Mouse (Mus musculus) spleen, postnatal 4 days (tissue): Measurements from ENCODE around the gene Slx1b.
"Not testable (repeated sequence)": the region's sequence is repeated elsewhere in the genome, so short reads cannot be mapped to it uniquely, and the experiment has no call there.

Source experiments
- DNase-seq, 2 experiments: peaks; one replicate each; pipeline ENCODE4 v3.0.0; 2022; ENCODE audit warnings: low spot score in 2 of 2

Gene Slx1b

DNA sequence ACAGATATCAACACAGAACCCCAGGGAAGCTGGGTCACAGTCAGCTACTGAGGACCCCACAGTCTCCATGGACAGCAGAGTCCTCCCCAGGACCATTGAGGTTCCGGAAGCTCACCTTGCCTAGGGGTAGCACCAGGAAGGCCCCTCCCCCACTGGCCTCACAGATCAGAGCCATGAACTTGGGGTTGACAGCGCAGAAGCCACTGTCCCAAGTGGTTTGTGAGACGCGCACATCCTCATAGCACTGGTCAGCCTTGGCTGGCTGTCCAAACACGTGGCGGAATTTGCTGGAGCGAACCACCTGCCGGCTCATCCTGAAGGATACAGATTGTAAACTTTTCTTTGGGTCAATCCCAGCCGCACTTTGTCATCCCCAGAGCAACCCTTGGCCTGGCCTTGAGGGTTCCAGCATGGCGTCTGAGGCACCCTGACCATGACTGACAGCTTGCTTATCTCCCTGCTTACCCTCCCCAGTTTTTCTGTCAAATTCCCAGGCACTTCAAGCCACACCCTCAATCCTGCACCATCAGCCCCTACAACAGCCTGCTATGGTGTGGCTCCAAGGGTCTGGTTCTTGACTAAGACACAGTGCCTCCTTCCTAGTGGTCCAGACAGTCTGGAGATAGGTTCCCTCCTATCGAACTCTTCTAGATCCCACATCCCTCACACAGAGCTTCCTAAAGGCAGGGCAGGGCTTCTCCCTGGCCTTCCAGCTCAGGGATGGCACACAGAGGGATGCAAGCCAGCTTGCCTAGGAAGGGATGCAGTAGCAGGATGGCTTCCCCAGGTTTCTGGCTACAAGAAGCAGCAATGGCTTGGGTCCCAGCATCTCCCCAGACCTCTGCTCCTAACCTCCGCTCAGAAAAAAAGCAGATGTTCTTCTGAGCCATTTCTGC, 7.5 kb upstream of the Slx1b start:
- DNase-seq = peak; percentile 58 to 81

DNA sequence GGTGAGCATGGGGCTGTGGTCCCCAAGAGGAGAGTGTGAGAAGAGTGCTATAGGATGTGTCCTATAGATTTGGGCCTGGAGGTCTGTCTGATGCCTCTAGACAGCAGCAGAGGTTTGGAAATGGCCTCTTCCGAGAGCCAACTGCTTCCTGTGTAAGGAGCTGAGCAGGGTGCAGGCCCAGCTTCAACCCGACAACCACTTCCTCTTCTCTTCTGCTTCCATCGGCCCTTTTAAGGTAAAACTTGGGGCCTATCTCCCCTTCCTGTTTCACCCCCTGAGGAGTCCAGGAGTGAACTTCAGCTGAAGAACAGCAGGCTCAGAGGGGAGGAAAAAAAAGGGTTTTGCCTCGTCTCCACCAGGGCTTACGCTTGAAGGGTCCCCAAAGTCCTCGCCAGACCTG, 6.8 kb upstream of the Slx1b start:
- peak; percentile 57 to 75 for DNase-seq

GRCm38 (mm10) chr7:126701559-126702357, 6.2 kb upstream of the Slx1b start:
- peak; percentile 32 to 74 for DNase-seq

- peak; percentile 91 to 98 for DNase-seq
These were observed 5.5 kb upstream of the Slx1b start for GRCm38 (mm10) chr7:126701070-126701469.

DNA sequence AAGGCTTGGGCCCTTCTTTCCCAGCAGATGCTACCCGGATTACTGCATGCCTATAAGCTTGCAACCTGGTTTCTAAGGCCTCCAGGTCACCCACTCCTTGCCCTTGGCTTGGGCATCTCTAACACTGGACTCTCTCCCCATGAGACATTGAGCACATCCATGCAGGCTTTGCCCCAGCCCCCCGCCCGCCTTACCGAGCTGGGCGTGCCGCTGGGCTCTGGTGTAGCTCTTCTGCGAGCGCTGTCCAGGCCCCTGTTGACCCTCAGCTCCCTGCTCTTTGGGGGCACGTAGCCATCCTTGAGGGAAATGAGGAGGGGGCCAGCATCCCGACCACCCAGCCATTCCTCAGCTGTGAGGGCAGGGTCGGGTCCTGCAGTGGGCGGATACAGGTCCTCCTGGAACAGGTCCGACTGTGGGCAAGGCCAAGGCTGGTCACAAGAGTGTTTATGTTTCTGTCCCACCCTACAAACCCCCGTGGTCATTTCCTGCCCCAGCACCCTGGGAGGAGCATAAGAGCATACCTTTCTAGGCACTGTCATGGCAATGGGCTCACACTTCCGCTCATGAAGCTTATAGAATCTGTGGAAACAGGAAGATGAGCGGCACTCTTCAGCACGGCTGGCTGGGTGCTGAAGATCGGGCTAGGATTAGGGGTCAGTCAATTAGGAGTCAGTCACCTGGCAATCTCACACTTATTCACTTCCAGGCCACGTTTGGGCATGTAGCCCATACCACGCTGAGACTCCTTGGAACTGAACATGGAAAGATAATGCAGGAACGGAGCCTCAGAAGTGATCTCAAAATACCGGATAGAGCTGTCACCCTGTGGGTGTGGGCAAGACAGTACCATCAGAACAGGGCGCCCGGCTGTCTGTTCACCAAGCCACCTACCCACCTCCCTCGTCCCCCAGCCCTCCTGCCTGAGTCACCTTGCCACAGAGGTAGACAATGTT, 4.8 kb upstream of the Slx1b start:
- DNase-seq = no peak

- DNase-seq = no peak
These were observed 2.3 kb upstream of the Slx1b start for GRCm38 (mm10) chr7:126697838-126698237.

- no peak for DNase-seq
These were observed 1.3 kb upstream of the Slx1b start for GRCm38 (mm10) chr7:126696886-126697285.

DNA sequence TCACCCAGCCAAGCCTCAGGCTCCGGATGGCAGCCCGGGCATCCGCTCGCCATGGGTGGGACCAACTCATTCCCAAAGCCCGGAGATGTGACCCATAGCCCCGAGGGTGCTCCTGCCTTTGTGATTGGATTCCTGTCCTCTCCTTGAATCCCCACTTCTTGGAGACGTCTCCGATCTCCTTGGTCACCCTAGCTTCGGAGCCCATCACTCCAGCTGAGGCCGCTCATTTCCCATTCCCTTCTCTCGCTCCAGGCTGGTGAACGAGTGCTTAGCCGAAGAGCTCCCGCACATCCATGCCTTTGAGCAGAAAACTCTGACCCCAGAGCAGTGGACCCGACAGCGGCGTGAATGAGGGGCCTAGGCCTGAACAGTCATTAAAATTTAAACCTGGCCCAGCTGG, 719 bp upstream of the Slx1b start:
- no peak for DNase-seq

GRCm38 (mm10) chr7:126695210-126695611, 373 bp downstream of the Slx1b start, which contains the start of gene Bola2:
Gene Bola2, plus strand, starts transcription at chr7:126695401.
- DNase-seq = peak; percentile 76 to 90

DNA sequence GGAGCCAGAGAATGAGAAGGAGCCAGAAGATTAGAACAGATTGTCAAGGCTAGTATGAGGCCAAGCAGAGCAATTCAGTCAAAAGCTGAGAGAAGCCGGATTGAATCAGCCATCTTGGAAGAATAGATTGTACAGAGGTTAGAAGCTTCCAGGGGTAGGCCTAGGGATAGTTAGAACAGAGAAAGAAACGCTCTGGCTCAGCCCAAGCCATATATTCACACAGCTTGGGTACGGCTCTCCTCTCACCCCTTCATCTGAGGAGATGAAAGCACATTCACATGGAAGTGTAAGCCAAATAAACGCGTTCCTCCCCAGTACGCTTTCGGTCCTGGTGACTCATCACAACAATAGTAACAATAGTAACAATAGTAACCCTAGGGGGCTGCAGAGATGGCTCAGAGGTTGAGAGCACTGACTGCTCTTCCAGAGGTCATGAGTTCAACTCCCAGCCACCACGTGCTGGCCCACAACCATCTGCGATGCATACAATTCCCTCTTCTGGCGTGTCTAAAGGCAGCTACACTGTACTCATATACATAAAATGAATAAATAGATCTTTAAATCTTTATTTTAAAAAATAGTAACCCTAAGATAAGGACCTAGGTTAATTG, 1.0 kb downstream of the Slx1b start:
- no peak for DNase-seq

- DNase-seq = no peak
These were observed 1.8 kb downstream of the Slx1b start for GRCm38 (mm10) chr7:126693781-126694180.

DNA sequence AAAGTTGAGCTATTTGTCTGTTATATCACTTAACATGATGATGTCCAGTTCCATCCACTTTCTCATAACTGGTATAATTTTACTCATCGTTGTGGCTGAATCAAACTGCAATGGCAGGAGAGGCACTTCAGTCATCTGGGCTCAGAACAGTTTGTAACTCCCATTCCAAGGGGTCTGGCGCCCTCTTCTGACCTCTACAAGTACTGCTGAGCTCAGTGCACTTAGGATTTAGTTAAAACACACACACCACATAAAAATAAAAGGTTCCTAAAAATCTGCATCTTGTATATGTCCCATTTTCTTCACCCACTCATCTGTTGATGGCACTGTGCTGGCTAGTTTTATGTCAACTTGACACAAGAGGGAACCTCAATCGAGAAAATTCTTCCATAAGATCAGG, 2.3 kb downstream of the Slx1b start:
- DNase-seq = peak; percentile 85 to 93

- DNase-seq = no peak
These were observed 3.2 kb downstream of the Slx1b start for GRCm38 (mm10) chr7:126692426-126692825.

GRCm38 (mm10) chr7:126691676-126692075, 3.9 kb downstream of the Slx1b start:
- DNase-seq = no peak

GRCm38 (mm10) chr7:126690737-126691136, 4.8 kb downstream of the Slx1b start:
- no peak for DNase-seq

DNA sequence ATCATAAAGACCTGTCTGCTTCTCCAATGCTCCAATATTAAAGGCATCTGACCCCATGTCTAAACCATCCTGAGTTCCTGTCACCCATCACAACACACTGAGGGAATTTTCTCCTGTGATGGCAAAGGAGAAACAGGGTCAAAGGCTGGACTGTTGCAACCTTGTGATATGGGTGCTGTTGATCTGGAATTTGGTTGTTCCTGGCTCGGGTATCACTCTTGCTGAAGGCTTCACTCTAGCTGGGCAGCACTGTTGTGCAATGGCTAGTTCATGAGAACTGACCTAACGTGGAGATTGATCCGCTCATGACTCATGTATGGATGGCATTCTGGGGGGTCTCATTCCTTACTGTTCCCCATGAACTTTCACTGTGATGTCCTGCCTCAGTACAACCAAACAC, 6.6 kb downstream of the Slx1b start:
- no peak for DNase-seq

DNA sequence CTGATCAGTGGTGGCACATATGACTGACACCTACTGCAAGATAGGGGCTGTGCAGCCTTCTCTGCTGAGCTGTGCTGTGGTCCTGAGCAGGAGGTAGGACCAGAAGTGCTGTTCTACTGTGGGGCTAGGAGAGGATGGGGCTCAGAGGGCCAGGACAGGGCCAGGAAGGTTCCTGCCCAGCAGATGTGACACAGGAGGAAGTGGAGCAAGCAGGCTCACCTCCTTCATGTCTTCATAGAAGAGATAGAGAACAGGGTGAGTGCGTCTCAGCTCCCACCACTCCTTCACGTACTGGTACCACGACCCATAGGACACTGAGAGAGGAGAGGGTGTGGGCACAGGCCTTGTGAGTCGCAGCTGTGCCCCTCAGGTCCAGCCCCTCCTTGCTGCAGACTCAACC, 7.4 kb downstream of the Slx1b start:
- DNase-seq = not testable (repeated sequence)

GRCm38 (mm10) chr7:126681221-126681620, 14.4 kb downstream of the Slx1b start:
- DNase-seq = no peak

DNA sequence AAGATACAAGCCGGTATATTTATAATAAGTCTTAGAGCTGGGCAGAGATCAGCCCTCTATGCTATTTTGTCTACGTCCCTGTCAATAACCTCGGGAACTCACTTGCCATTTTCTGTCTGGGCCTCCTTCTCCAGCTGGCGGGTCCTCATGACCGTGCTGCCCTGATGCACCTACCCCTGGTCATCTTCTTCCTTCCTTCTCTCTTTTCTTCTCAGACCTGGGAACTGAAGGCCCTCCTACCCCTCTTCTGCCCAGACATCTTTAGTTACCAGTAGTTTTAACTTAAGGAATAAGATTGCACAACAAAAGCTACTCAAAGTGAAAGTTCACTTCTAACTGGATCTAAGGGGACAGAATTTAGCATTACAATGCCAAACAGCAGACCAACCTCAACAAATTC, 15.9 kb downstream of the Slx1b start:
- no peak for DNase-seq

DNA sequence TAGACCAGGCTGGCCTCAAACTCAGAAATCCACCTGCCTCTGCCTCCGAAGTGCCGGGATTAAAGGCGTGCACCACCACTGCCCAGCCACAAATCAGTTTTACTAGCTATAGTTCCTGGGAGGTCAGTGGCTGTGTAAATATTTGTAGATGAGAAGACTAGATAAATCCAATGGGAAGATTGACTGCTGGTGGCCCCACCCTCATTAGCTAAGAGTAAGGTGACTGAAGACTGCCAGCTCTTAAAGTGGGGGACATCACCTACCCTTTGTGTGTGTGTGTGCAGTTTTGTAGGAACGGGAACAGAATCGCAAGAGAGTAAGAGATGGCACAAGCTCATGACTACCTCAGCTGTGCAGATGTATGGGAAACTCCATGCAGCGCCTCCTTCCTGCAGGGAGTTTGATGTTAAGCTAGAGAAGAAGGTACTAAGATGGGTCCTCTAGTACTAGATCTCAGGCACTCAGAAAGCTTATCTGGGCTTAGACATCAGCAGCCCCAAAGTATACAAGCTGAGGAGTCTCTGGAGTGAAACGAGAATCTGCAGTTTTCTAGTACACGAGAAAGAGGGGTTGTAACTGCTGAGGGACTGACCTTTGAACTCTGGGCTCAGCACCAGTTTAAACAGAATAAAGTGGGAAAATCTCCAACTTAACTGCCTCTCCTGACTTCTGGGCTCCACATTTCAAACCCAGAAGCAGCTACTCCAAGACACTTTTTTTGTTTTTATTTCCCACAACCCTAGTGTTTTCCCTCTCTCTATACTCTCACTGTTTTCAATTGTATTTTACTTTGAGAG, 16.8 kb downstream of the Slx1b start:
- DNase-seq = no peak
